Mouse (Mus musculus) heart, adult 2 months (tissue): ENCODE data around the gene Sox12.

Experiments
- CTCF ChIP-seq: fragments of 200-600 bp; IDR thresholded peaks from 2 replicates; pipeline ENCODE4 v1.8.1; 2022; ENCODE audit warnings: antibody characterized with exemption, mild to moderate bottlenecking, moderate library complexity
- POLR2A ChIP-seq: fragments of 200-500 bp; IDR thresholded peaks from 2 replicates; pipeline ENCODE4 v1.6.1; 2011; ENCODE audit warnings: mild to moderate bottlenecking, low read depth, low read length, control low read depth; ENCODE audit not compliant: insufficient read depth

DNA sequence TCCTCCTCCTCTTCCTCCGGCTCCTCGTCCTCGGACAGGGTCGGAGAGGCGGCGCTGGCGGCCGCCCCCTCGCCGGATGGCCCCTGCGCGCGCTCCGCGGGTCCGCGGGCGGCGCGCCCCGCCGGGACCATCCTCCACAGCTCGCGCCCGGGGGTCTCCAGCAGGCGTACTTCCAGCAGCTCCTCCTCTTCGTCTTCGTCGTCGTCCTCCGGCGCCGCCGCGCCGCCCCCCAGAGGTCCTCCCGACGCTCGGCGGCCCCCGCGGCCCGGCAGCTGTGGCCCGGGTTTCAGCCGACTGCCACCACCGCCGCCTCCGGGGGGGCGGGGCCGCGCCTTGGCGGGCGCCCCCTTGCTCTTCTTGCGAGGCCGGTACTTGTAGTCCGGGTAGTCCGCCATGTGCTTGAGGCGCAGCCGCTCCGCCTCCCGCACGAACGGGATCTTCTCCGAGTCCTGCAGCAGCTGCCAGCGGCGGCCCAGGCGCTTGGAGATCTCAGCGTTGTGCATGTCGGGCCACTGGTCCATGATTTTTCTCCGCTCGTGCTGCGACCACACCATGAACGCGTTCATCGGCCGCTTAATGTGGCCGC is 766 bp downstream of the Sox12 start:
- TF ChIP-seq CTCF (no peak), POLR2A (0 out of 2 replicates have a peak, but pooled peaks have one; percentile 30)
